Mouse (Mus musculus) spleen, adult 2 months (tissue): ENCODE results near the gene Hnrnpr.

ENCODE experiments used
- CTCF ChIP-seq: fragments of 200-500 bp; IDR thresholded peaks from 2 replicates; pipeline ENCODE4 v1.5.1; 2011; ENCODE audit warnings: mild to moderate bottlenecking, inconsistent platforms; ENCODE audit not compliant: insufficient read depth, insufficient read length, insufficient replicate concordance; ENCODE audit errors: extremely low read depth
- POLR2A ChIP-seq: fragments of 200-500 bp; IDR thresholded peaks from 2 replicates; pipeline ENCODE4 v1.6.1; 2011; ENCODE audit warnings: low read depth, low read length, inconsistent platforms

GRCm38 (mm10) chr4:136290781-136291595 is 19.8 kb upstream of the Hnrnpr start:
- TF ChIP-seq CTCF, result no peak
- TF ChIP-seq POLR2A, result no peak
